Mouse (Mus musculus) liver, embryonic 12.5 days (tissue): Measurements from ENCODE around the gene Skida1. TPM values are rescaled to one million over a fixed set of nuclear protein-coding genes. Genes with fewer than 3 reads are reported as not detected.

Experiments
- ATAC-seq: fragments of 200-750 bp; cut with Nextera tagmentation; 2 replicates; pipeline ENCODE4 v1.8.0; 2017; ENCODE audit warnings: moderate number of reproducible peaks, mild to moderate bottlenecking, moderate library complexity
- H3K27ac ChIP-seq: fragments of 300-500 bp; sonication (generic); 2 replicates; pipeline ENCODE4 v1.5.1; 2016; ENCODE audit warnings: mild to moderate bottlenecking
- H3K27me3 ChIP-seq: fragments of 300-500 bp; sonication (generic); replicated peaks from 2 replicates; pipeline ENCODE4 v1.6.1; 2016; ENCODE audit warnings: mild to moderate bottlenecking, moderate library complexity
- H3K36me3 ChIP-seq: fragments of 300-500 bp; sonication (generic); 2 replicates; pipeline ENCODE4 v1.6.1; 2016; ENCODE audit warnings: mild to moderate bottlenecking, moderate library complexity
- H3K4me1 ChIP-seq: fragments of 300-500 bp; sonication (generic); 2 replicates; pipeline ENCODE4 v1.6.1; 2016
- H3K4me2 ChIP-seq: fragments of 300-500 bp; sonication (generic); 2 replicates; pipeline ENCODE4 v1.6.1; 2016; ENCODE audit warnings: mild to moderate bottlenecking, moderate library complexity
- H3K4me3 ChIP-seq: fragments of 300-500 bp; sonication (generic); 2 replicates; pipeline ENCODE4 v1.5.1; 2016; ENCODE audit warnings: mild to moderate bottlenecking, moderate library complexity
- H3K9ac ChIP-seq: fragments of 300-500 bp; sonication (generic); 2 replicates; pipeline ENCODE4 v1.6.1; 2016; ENCODE audit warnings: mild to moderate bottlenecking, moderate library complexity
- H3K9me3 ChIP-seq: fragments of 300-500 bp; sonication (generic); replicated peaks from 2 replicates; pipeline ENCODE4 v1.6.1; 2016; ENCODE audit warnings: mild to moderate bottlenecking, moderate library complexity
- WGBS: fragments of 180-500 bp; shearing (Covaris S2); methylation state at CpG from one replicate; pipeline ENCODE4 v1.1.7; 2016; ENCODE audit not compliant: insufficient replicate concordance; 5-methylcytosine and 5-hydroxymethylcytosine counted together
- polyA plus RNA-seq: library from polyadenylated mRNA; unstranded; fragments of >200 nt; fragmentation: Nextera tagmentation; extraction: Ambion mirVana; gene quantifications from 2 replicates; pipeline ENCODE4 v1.2.1, GENCODE M21; 2016

Skida1 gene
- polyA plus RNA-seq, 1 experiment from 2014 or later: 1.2 TPM

DNA sequence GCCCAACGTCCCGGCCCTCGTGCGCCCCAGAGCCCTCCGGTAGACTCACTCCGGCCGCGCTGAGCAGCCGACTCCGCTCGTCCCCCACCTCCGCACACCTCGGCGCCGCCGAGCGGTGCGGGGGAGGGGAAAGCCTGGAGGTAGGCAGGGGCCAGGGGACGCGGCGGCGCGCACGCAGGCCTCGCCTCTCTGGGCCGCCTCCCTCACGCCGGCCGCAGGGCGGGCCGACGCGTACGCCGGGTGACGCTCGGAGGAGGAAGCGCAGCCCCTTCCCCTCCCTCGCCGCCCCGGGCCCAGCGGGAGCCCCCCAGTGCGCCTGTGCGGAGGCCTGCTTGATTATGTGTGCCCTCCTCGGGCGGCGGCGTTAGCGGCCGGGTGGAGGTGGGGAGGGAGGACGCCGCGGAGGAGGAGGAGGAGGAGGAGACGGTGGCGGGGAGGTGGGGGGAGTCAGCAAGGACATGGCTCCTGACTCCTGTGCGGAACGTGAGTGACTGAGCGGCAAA is 15.6 kb upstream of the Skida1 start:
- Histone ChIP-seq H3K4me1 (peaks cover 21% of the 10 kb centered on the region), H3K27me3 (no peaks in the 10 kb centered on the region), H3K4me2 (peak overlapping the region; percentile 95), H3K4me3 (peak overlapping the region; percentile 85), H3K9ac (peak overlapping the region; percentile 99), H3K36me3 (peaks cover 23% of the 10 kb centered on the region), H3K27ac (peak overlapping the region; percentile 100), H3K9me3 (no peaks in the 10 kb centered on the region)
- under 1% methylated on average over 58 of the region's 58 CpGs for WGBS
- ATAC-seq: peak; percentile 92

DNA sequence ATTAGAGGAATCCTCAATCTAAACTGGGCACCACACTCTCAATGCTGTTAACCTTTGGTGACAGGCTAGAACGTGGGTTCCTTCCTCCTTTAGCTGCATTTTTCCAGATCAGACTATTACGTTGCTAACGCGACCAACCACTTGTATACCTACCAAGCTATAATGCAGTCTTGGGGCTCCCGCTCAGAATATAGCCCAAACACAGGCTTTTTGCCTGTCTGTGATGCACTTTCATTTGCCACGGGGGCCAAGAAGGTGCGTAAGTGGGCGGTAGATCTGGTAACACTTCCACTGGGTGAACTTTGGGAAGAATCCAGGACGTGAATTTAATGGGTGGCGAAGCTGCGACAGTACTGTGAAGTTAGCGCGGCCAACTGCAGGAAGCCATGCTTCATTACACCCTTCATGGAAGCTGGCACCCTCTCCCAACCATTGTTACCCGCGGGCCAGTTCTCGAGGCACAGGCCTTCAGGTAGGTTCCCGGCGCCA is 15.0 kb upstream of the Skida1 start:
- peak overlapping the region; percentile 100 for H3K27ac ChIP-seq
- H3K36me3 ChIP-seq: peaks cover 22% of the 10 kb centered on the region
- peak overlapping the region; percentile 99 for H3K9ac ChIP-seq
- peak overlapping the region; percentile 85 for H3K4me3 ChIP-seq
- peaks cover 27% of the 10 kb centered on the region for H3K4me1 ChIP-seq
- under 1% methylated on average over 18 of the region's 18 CpGs for WGBS
- peak overlapping the region; percentile 95 for H3K4me2 ChIP-seq
- H3K9me3 ChIP-seq: no peaks in the 10 kb centered on the region
- no peaks in the 10 kb centered on the region for H3K27me3 ChIP-seq
- peak; percentile 40 for ATAC-seq

DNA sequence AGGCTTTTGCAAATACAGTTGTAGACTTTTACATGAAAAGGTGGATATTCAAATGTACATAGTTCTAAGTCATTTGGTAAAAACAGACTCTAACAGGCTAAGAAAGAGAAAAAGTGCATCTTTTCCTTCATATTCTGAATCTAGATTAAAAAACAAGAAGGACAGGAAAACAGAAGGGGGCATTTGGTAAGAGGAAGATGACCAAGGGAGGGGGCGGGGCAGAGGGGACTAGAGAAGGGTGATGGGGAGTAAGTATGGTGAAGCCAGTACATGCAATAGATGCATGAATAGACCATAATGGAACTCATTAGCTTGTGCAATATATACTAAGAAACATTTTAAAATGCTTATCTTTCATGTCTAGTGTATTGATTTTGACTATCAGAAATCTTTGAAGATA is 11.5 kb upstream of the Skida1 start:
- 78% methylated on average over 1 of the region's 1 CpGs for WGBS
- H3K4me1 ChIP-seq: peaks cover 23% of the 10 kb centered on the region
- H3K27me3 ChIP-seq: no peaks in the 10 kb centered on the region
- no peaks in the 10 kb centered on the region for H3K9me3 ChIP-seq
- no peak for ATAC-seq
- no peak overlapping the region for H3K27ac ChIP-seq
- no peak overlapping the region for H3K4me2 ChIP-seq
- no peak overlapping the region for H3K9ac ChIP-seq
- no peak overlapping the region for H3K4me3 ChIP-seq
- H3K36me3 ChIP-seq: no peaks in the 10 kb centered on the region

DNA sequence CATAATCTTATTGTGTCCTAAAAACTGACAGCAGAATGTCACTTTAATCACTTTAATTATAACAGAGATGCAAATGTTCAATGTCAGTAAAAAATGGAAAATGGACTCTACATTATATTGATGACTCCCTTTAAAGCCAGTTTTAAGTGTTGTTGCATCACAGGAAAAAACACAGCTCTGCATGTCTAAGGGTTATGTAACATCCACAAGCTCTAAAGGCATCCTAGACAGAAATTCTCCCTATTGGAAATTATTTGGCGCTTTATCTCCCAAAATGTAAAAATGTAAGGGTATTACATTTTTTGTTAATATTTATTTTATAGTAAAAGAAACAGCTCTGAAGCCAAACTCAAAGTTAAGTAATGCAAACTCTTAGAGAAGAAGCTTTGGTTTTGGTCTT is 11.0 kb upstream of the Skida1 start:
- Histone ChIP-seq H3K36me3 (no peaks in the 10 kb centered on the region), H3K4me3 (no peak overlapping the region), H3K9me3 (no peaks in the 10 kb centered on the region), H3K27me3 (no peaks in the 10 kb centered on the region), H3K4me2 (no peak overlapping the region), H3K4me1 (peaks cover 27% of the 10 kb centered on the region), H3K27ac (no peak overlapping the region), H3K9ac (no peak overlapping the region)
- ATAC-seq: no peak
- 61% methylated on average over 1 of the region's 1 CpGs for WGBS

DNA sequence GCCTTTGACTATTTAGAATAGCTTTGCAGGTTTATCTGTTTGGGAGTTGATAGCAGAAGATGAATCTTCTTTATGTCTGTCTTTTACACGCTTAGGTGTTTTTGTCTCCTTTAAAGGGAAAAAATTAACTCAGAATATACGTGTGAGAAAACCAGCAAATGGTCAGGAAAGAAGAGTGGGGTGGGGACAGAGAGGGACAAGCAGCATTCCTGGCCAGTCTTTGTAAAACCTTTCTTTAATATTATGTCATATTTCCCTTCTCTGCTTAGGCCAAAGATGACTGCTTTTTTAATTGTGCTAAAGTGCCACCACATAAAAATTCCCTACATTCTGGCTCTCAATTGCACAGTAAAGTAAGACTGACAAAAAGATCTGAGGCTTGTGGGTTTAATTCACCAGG is 10.2 kb upstream of the Skida1 start:
- no peaks in the 10 kb centered on the region for H3K9me3 ChIP-seq
- no peak overlapping the region for H3K4me3 ChIP-seq
- H3K27me3 ChIP-seq: no peaks in the 10 kb centered on the region
- H3K9ac ChIP-seq: peak overlapping the region; percentile 39; the same call in 1 of the 2 replicates
- H3K4me2 ChIP-seq: peak overlapping the region; percentile 86; the same call in 1 of the 2 replicates
- WGBS: 37% methylated on average over 2 of the region's 2 CpGs
- no peak for ATAC-seq
- H3K36me3 ChIP-seq: no peaks in the 10 kb centered on the region
- peaks cover 31% of the 10 kb centered on the region for H3K4me1 ChIP-seq
- H3K27ac ChIP-seq: 0 out of 2 replicates have a peak overlapping the region, but pooled peaks have one; percentile 2

DNA sequence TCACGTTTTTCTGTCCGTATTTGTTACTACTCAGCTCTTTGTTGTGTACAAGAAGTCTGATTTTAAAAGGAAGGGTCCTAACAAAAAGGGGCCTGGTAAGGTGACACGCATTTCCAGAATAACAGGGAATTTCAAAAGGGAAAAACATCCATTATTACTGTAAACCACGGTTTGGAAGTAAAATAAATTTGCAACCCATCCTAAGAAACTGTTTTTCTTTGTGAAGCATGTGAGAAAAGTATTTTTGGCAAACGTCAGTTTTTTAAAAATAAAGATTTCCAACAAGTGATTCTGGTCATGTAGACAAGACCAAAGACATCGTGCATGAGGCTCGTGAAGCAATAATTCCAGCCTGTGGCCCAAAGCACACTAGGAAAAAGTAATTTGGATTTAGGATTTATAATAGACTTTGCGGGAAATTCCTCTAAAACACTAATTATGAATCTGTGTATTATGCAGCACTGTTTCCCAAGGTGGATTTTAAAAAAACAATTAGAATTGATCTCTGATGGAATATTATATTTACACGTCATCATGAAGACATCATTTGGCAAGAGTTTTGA is 9.4 kb upstream of the Skida1 start:
- no peak for ATAC-seq
- Histone ChIP-seq H3K27me3 (0 out of 2 replicates have a peak, but pooled peaks cover 6% of the 10 kb centered on the region), H3K4me1 (peaks cover 31% of the 10 kb centered on the region), H3K9me3 (no peaks in the 10 kb centered on the region), H3K36me3 (no peaks in the 10 kb centered on the region), H3K4me3 (peak overlapping the region; percentile 77), H3K4me2 (peak overlapping the region; percentile 86), H3K27ac (peak overlapping the region; percentile 99), H3K9ac (peak overlapping the region; percentile 91)
- WGBS: 31% methylated on average over 9 of the region's 9 CpGs

DNA sequence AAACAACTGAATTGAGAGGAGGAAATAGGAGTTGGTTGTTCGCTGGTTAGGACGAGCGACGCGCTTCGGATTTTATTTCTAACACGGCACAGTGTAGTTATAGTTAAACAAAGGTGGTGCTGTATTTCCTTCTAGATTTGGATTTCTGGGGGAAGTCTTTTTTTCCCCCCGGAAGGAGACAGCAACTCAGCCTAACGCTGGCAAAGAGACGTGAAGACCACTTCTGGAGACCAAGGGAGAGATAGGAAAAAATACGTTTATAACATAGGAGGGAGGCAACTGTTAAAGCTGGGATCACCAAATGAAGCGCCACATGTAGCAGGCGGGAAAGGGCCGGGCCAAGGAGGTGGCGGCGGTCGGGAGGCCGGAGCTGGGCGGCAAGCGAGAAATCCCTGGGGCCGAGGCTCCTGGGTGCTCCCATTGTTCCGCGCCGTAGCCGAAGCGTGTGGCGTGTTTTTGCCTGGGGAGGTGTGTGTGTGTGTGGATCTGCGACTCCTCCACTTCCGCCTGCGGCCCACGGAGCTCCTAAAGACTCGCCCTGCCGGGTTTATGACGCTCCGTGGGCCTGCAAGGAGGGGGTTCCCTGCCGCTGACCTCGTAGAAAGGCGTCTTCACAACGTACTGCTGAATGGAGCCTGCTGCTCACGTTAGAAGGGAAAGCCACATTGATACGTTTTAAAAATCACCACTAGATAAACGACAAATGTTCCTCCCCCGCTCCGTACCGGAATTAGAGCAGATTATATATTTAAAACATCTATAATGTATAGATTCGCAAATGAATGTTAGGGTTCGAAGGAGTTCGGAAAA is 8.7 kb upstream of the Skida1 start:
- peak overlapping the region; percentile 77 for H3K4me3 ChIP-seq
- H3K9ac ChIP-seq: peak overlapping the region; percentile 91
- H3K27ac ChIP-seq: peak overlapping the region; percentile 99
- H3K4me2 ChIP-seq: peak overlapping the region; percentile 86
- WGBS: 1% methylated on average over 48 of the region's 48 CpGs
- 0 out of 2 replicates have a peak, but pooled peaks cover 7% of the 10 kb centered on the region for H3K27me3 ChIP-seq
- H3K36me3 ChIP-seq: no peaks in the 10 kb centered on the region
- H3K9me3 ChIP-seq: no peaks in the 10 kb centered on the region
- no peak for ATAC-seq
- H3K4me1 ChIP-seq: peaks cover 31% of the 10 kb centered on the region

DNA sequence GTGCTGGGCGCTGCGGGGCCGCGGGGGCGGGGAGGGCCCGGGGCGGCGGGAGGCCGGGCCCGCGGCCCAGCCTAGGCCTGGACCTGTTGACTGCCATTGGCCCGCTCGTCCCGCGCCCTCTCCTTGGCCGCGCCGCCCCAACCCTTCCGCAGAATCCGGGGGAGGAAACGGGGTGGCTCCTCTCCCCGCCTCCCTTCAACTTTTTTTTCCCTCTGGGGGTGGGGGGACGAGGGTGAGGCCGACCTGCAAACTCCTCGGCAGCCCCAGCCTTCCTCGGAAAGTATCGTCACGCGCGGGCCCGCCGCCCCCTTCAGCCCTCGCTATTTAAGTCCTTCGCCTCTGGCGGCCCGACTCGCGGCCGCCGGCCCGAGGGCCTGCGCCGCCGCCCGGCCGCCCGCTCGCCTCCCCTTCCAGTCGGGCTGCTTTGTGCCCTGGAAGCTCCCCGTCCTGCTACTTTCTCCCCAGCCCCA is 8.0 kb upstream of the Skida1 start:
- WGBS: 1% methylated on average over 36 of the region's 50 CpGs
- no peaks in the 10 kb centered on the region for H3K36me3 ChIP-seq

DNA sequence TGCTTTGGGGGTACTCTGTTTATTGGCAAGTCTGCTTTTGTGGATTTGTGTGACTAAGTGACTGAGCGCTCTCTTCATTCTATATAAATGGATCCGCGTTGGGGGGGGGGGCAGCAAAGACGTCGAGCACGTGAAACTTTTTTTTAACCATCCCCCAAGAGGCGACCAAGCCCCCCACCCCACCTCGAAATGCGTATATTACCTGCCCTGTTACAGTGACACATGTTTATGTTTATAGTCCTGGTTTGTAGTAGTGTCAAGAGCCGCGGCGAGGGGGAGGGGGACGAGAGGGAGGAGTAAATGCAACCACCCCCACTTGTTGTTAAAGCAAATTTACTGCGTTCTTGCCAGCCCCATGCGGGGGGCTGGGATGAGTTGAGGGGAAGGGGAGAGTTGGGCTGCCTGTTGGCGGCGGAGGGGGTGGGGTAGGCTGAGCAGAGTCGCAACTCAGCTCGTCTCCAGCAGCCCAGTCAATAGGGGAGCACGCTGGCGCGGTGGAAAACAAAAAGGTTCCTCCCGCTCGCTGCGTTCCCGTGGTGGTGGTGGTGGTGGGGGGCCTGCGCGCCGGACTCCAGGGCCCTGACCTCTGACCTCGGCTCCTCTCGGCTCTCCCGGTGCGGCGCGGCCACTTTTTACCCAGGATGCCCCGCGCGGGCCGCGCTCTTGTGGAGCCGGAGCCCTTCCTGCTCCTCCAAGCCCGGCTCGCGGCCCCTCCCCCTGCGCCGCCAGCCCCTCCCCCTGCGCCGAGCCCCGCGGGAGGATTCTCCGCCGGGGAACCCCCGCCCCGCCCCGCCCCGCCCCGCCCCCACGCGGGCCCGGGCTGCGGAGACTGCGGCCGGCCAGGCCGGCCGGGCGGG is 7.3 kb upstream of the Skida1 start:
- Histone ChIP-seq H3K9me3 (no peaks in the 10 kb centered on the region), H3K4me3 (peak overlapping the region; percentile 77), H3K9ac (peak overlapping the region; percentile 91), H3K27me3 (peaks cover 13% of the 10 kb centered on the region), H3K4me1 (peaks cover 35% of the 10 kb centered on the region), H3K4me2 (peak overlapping the region; percentile 86), H3K27ac (peak overlapping the region; percentile 99), H3K36me3 (no peaks in the 10 kb centered on the region)
- ATAC-seq: peak; percentile 90
- under 1% methylated on average over 47 of the region's 66 CpGs for WGBS

More for the DNA sequence above, 8.0 kb upstream of the Skida1 start:
- Histone ChIP-seq H3K4me2 (peak overlapping the region; percentile 86), H3K4me3 (peak overlapping the region; percentile 77), H3K4me1 (peaks cover 31% of the 10 kb centered on the region), H3K27ac (peak overlapping the region; percentile 99), H3K27me3 (0 out of 2 replicates have a peak, but pooled peaks cover 7% of the 10 kb centered on the region), H3K9me3 (no peaks in the 10 kb centered on the region), H3K9ac (peak overlapping the region; percentile 91)
- peak; percentile 95 for ATAC-seq

DNA sequence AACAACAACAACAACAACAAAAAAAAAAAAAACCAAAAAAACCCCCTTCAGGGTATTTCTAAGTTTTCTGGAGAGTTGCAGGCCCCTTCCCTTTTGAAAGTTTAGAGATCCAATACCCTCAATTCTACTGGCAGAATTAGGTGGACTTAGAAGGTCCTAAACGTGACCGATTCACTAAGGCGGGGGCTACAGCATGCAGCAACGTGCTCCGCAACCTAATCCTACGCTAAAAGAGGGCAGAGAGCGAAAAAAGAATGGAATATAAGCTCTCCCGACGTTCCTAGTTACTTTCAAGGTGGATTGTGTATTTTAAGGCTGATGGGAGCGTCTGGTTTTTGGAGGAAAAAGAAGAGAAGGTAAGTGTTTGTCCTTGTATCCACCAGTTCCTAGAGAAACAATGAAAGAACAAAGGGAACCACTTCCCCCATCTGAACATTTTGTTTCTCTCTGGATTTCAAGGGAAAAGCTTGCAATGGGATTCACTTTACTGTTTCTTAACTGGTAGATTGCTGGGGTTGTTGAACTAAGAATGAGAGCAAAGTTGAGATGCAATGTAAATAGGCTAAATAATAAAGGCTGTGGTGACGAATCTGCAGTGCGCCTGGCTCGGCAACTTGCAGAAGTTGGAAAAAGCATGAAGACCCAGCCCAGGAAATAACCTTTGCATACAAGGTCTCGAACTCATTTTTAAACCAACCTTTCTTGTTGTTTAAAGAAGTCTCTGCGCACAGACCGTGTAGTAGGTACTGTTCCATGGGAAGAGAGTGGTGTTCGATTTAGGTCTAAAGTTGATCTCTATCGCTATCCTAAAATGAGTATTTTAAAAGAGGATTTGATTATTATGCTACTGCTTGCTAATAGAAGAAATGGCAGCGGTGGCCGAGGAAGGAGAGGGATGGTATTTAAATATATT is 6.4 kb upstream of the Skida1 start, which contains the start of gene Mllt10:
Mllt10 (plus strand) TSS at position 222 of the 913 bp plus-strand sequence.
- Histone ChIP-seq H3K27ac (peak within 1 kb of the TSS; percentile 99), H3K9ac (peak within 1 kb of the TSS; percentile 91), H3K27me3 (peaks cover 21% of the 10 kb centered on the region), H3K9me3 (no peaks in the 10 kb centered on the region), H3K4me3 (peak within 1 kb of the TSS; percentile 77), H3K4me1 (peaks cover 39% of the 10 kb centered on the region), H3K4me2 (peak within 1 kb of the TSS; percentile 86), H3K36me3 (no peaks in the 10 kb centered on the region)
- no peak for ATAC-seq
- WGBS: 7% methylated on average over 20 of the region's 20 CpGs
